22 mouse cellular contexts compared by ENCODE assay signal in genomic region chr16:91611248-91611647, GRCm38 (mm10). TPM values are rescaled to one million over a fixed set of nuclear protein-coding genes. Genes with fewer than 3 reads are reported as not detected.
A peak's percentile ranks its signal among the peaks of the same experiment; 100 is the strongest.
DNase-seq lines count a peak whose midpoint lies in the region; TF ChIP-seq lines count a peak whose summit lies in the region.
"Had no signal": no experiment of that assay in that cellular context is flagged by ENCODE, and none has a peak within 500 bp of the region (broad histone marks: within the 10 kb centered on the region; RNA-seq: fewer than 3 reads in every experiment).

No protein-coding gene starts in this region.

- H3K36me3 ChIP-seq in testis, adult 2 months (ENCODE audit: control insufficient read depth, insufficient read depth, low read length): peaks cover 1% of the 10 kb centered on the region
- H3K36me3 ChIP-seq: embryonic facial prominence, embryonic 13.5 days; heart, embryonic 15.5 days; hindbrain, embryonic 12.5 days; intestine, embryonic 15.5 days had no signal

- TF ChIP-seq CTCF in testis, adult 2 months (IDR thresholded peaks at IDR 0.05; ENCODE audit: control insufficient read depth, insufficient read depth, insufficient replicate concordance, low read depth, low read length): no peak

- H3K4me3 ChIP-seq in testis, adult 2 months (ENCODE audit: control insufficient read depth, low read depth, low read length): peak overlapping the region; percentile 78
- H3K4me3 ChIP-seq: embryonic facial prominence, embryonic 13.5 days; heart, embryonic 15.5 days; hindbrain, embryonic 12.5 days; intestine, embryonic 15.5 days; megakaryocyte, embryonic 14.5 days; neural tube, embryonic 15.5 days had no signal

- H3K27ac ChIP-seq in testis, adult 2 months (ENCODE audit: control insufficient read depth, insufficient read depth, low read depth, low read length): peak overlapping the region; percentile 70
- H3K27ac ChIP-seq: embryonic facial prominence, embryonic 13.5 days; heart, embryonic 15.5 days; hindbrain, embryonic 12.5 days; intestine, embryonic 15.5 days; neural tube, embryonic 15.5 days; stomach, postnatal 0 days had no signal

- H3K4me1 ChIP-seq in testis, adult 2 months (ENCODE audit: control insufficient read depth, insufficient read depth, low read length): peaks cover 14% of the 10 kb centered on the region
- H3K4me1 ChIP-seq: embryonic facial prominence, embryonic 13.5 days; hindbrain, embryonic 12.5 days; intestine, embryonic 15.5 days; neural tube, embryonic 15.5 days had no signal

- 0 out of 2 replicates have a peak, but pooled peaks have one; percentile 6 for TF ChIP-seq POLR2A in testis, adult 2 months (IDR thresholded peaks at IDR 0.05; ENCODE audit: control insufficient read depth, low read depth, low read length)

- H3K27me3 ChIP-seq in testis, adult 2 months (ENCODE audit: control insufficient read depth, insufficient read depth, low read length): no peaks in the 10 kb centered on the region
- H3K27me3 ChIP-seq: embryonic facial prominence, embryonic 13.5 days; heart, embryonic 15.5 days; hindbrain, embryonic 12.5 days; intestine, embryonic 15.5 days; neural tube, embryonic 15.5 days had no signal

- DNase-seq in adrenal gland, postnatal 10 days: peak; percentile 45
- DNase-seq in adrenal gland, adult (ENCODE audit: inconsistent age in 2 of 2, low spot score in 1 of 2): no peak
- DNase-seq in testis, postnatal 10 days (ENCODE audit: low spot score): no peak
- DNase-seq in lung, postnatal 36 days: peak; percentile 70
- no peak for DNase-seq in layer of hippocampus, postnatal 25 days (ENCODE audit: extremely low spot score in 1 of 2, low spot score in 1 of 2)
- no peak for DNase-seq in frontal cortex, postnatal 14 days (ENCODE audit: low spot score in 2 of 2)
- DNase-seq in right cerebral cortex, postnatal 14 days: no peak
- DNase-seq: adrenal gland, postnatal 25 days; cerebellum, postnatal 14 days; gastrocnemius, postnatal 36 days; kidney, postnatal 14 days; liver; retina, postnatal 1 day; thymus, postnatal 4 days had no signal

RNA-seq across cellular contexts. Expression of gene Dnajc28, which starts 7.6 kb away (rescaled TPM):
- total RNA-seq in adrenal gland, postnatal 10 days (2021): 10 to 100 TPM; 10.9 to 15.4 TPM
- 9.0 and 12.5 TPM in 2 replicates for polyA plus RNA-seq in testis, adult 2 months (2012; rRNA removed)
- 10 to 100 TPM in 1 of 2 experiments, 1 to 10 TPM in 1; 8.2 to 10.3 TPM for total RNA-seq in layer of hippocampus, postnatal 25 days (2021)

RNA-seq across cellular contexts. Expression of gene Tmem50b, which starts 13.6 kb away (rescaled TPM):
- total RNA-seq in adrenal gland, postnatal 10 days (2021): 10 to 100 TPM; 33.8 to 38.3 TPM
- 50.6 and 54.1 TPM in 2 replicates for polyA plus RNA-seq in testis, adult 2 months (2012; rRNA removed)
- 100 to 1,000 TPM; 105 to 120 TPM for total RNA-seq in layer of hippocampus, postnatal 25 days (2021)

RNA-seq across cellular contexts. Expression of gene Gart, which starts 35.5 kb away (rescaled TPM):
- total RNA-seq in adrenal gland, postnatal 10 days (2021): 10 to 100 TPM; 93.3 to 94.2 TPM
- 22.5 and 24.1 TPM in 2 replicates for polyA plus RNA-seq in testis, adult 2 months (2012; rRNA removed)
- 10 to 100 TPM; 46.6 to 47.7 TPM for total RNA-seq in layer of hippocampus, postnatal 25 days (2021)

RNA-seq across cellular contexts. Expression of gene Son, which starts 36.1 kb away (rescaled TPM):
- total RNA-seq in adrenal gland, postnatal 10 days (2021): 100 to 1,000 TPM; 169 to 238 TPM
- 94.4 and 114 TPM in 2 replicates for polyA plus RNA-seq in testis, adult 2 months (2012; rRNA removed)
- 100 to 1,000 TPM; 212 to 264 TPM for total RNA-seq in layer of hippocampus, postnatal 25 days (2021)

Comparison
In these comparisons a context has a peak if more than half of its experiments do, and no peak if none do; other contexts are left out.
1. DNase-seq: peak in adrenal gland, postnatal 10 days (single experiment) and lung, postnatal 36 days (single experiment); none in adrenal gland, adult (0 of 2), testis, postnatal 10 days (single experiment), layer of hippocampus, postnatal 25 days (0 of 2), frontal cortex, postnatal 14 days (0 of 2) and right cerebral cortex, postnatal 14 days (single experiment).